Mouse (Mus musculus): Measurements from ENCODE around the gene Gba. TPM values are rescaled to one million over a fixed set of nuclear protein-coding genes. Genes with fewer than 3 reads are reported as not detected.

Gba gene
- total and polyA plus RNA-seq, 3 experiments, result 49.1 to 55.0 TPM; not detected in 1

GRCm38 (mm10) chr3:89225918-89226317 lies 23.2 kb downstream of the Gba start:
- H3K9me3 ChIP-seq (replicated peaks; ENCODE audit: insufficient read depth, low read length), result no peaks in the 10 kb centered on the region
- TF ChIP-seq RCOR1 (IDR thresholded peaks at IDR 0.05; ENCODE audit: low read depth, low read length) (no peak), HCFC1 (IDR thresholded peaks at IDR 0.05; ENCODE audit: low read depth, low read length) (no peak)
- H3K36me3 ChIP-seq (ENCODE audit: control insufficient read depth in 1 of 2, insufficient read depth in 2 of 2, low read length in 2 of 2), result peaks cover 0 to 2% of the 10 kb centered on the region in 2 experiments; a peak in 1 of 4 replicates
- DNase-seq (ENCODE audit: low read depth, low spot score), result no peak
- H3K27ac ChIP-seq (ENCODE audit: control insufficient read depth, low read depth, low read length), result no peak overlapping the region
- H3K9ac ChIP-seq (ENCODE audit: control insufficient read depth, low read depth, low read length, poor library complexity, severe bottlenecking), result no peak overlapping the region
- peaks cover 2 to 8% of the 10 kb centered on the region in 2 experiments; a peak in 3 of 4 replicates for H3K4me1 ChIP-seq (ENCODE audit: control insufficient read depth in 1 of 2, insufficient read depth in 2 of 2, low read length in 2 of 2)
- no peak overlapping the region for H3K4me3 ChIP-seq (ENCODE audit: control insufficient read depth in 1 of 2, insufficient read depth in 1 of 2, low read depth in 2 of 2, low read length in 2 of 2)
- no peaks in the 10 kb centered on the region for H3K27me3 ChIP-seq (ENCODE audit: control insufficient read depth in 1 of 2, insufficient read depth in 2 of 2, low read length in 2 of 2)
- no peaks in the 10 kb centered on the region for H3K79me2 ChIP-seq (ENCODE audit: control insufficient read depth, insufficient read depth, low read length, poor library complexity)

- H3K4me1 ChIP-seq (ENCODE audit: control insufficient read depth in 1 of 2, insufficient read depth in 2 of 2, low read length in 2 of 2), result peaks cover 2 to 8% of the 10 kb centered on the region in 2 experiments; a peak in 3 of 4 replicates
- no peaks in the 10 kb centered on the region for H3K9me3 ChIP-seq (replicated peaks; ENCODE audit: insufficient read depth, low read length)
- no peaks in the 10 kb centered on the region for H3K27me3 ChIP-seq (ENCODE audit: control insufficient read depth in 1 of 2, insufficient read depth in 2 of 2, low read length in 2 of 2)
- no peak overlapping the region for H3K4me3 ChIP-seq (ENCODE audit: control insufficient read depth in 1 of 2, insufficient read depth in 1 of 2, low read depth in 2 of 2, low read length in 2 of 2)
- no peaks in the 10 kb centered on the region for H3K79me2 ChIP-seq (ENCODE audit: control insufficient read depth, insufficient read depth, low read length, poor library complexity)
- no peak for TF ChIP-seq TBP (IDR thresholded peaks at IDR 0.05; ENCODE audit: low read depth, low read length)
- no peak for TF ChIP-seq POLR2AphosphoS5 (IDR thresholded peaks at IDR 0.05; ENCODE audit: borderline replicate concordance, low read depth, low read length)
- H3K9ac ChIP-seq (ENCODE audit: control insufficient read depth, low read depth, low read length, poor library complexity, severe bottlenecking), result no peak overlapping the region
- no peak overlapping the region for H3K27ac ChIP-seq (ENCODE audit: control insufficient read depth, low read depth, low read length)
- peaks cover 0 to 2% of the 10 kb centered on the region in 2 experiments; a peak in 1 of 4 replicates for H3K36me3 ChIP-seq (ENCODE audit: control insufficient read depth in 1 of 2, insufficient read depth in 2 of 2, low read length in 2 of 2)
- DNase-seq (ENCODE audit: low read depth, low spot score), result no peak
Observed at GRCm38 (mm10) chr3:89226361-89226760, 23.6 kb downstream of the Gba start.

- DNase-seq (ENCODE audit: low read depth, low spot score), result no peak
- TF ChIP-seq GATA1 (IDR thresholded peaks at IDR 0.05; ENCODE audit: low read depth, low read length) (no peak), BHLHE40 (IDR thresholded peaks at IDR 0.05; ENCODE audit: borderline replicate concordance, low read depth, low read length) (no peak), HCFC1 (IDR thresholded peaks at IDR 0.05; ENCODE audit: low read depth, low read length) (no peak), ZMIZ1 (IDR thresholded peaks at IDR 0.05; ENCODE audit: low read depth, low read length) (no peak), TCF12 (IDR thresholded peaks at IDR 0.05; ENCODE audit: low read depth, low read length) (no peak), CTCF (IDR thresholded peaks at IDR 0.05 in 2 of 3, conservative IDR thresholded peaks at IDR 0.05 in 1 of 3; ENCODE audit: control insufficient read depth in 1 of 3, insufficient read depth in 1 of 3, low read depth in 2 of 3, low read length in 3 of 3, poor library complexity in 1 of 3, severe bottlenecking in 1 of 3) (no peak), MAFK (IDR thresholded peaks at IDR 0.05; ENCODE audit: borderline replicate concordance, low read depth, low read length) (no peak), POLR2AphosphoS2 (IDR thresholded peaks at IDR 0.05; ENCODE audit: low read length) (no peak), NRF1 (IDR thresholded peaks at IDR 0.05; ENCODE audit: insufficient read depth, low read depth, low read length, poor library complexity, severe bottlenecking) (no peak)
- Histone ChIP-seq H3K4me3 (ENCODE audit: control insufficient read depth in 1 of 2, insufficient read depth in 1 of 2, low read depth in 2 of 2, low read length in 2 of 2) (peak within 1 kb of the TSS; percentile 65 to 83), H3K27me3 (ENCODE audit: control insufficient read depth in 1 of 2, insufficient read depth in 2 of 2, low read length in 2 of 2) (no peaks in the 10 kb centered on the region), H3K27ac (ENCODE audit: control insufficient read depth, low read depth, low read length) (no peak within 1 kb of the TSS), H3K36me3 (ENCODE audit: control insufficient read depth in 1 of 2, insufficient read depth in 2 of 2, low read length in 2 of 2) (peaks cover 0 to 2% of the 10 kb centered on the region in 2 experiments; a peak in 1 of 4 replicates), H3K9me3 (replicated peaks; ENCODE audit: insufficient read depth, low read length) (no peaks in the 10 kb centered on the region), H3K4me1 (ENCODE audit: control insufficient read depth in 1 of 2, insufficient read depth in 2 of 2, low read length in 2 of 2) (peaks cover 2 to 8% of the 10 kb centered on the region in 2 experiments; a peak in 3 of 4 replicates), H3K79me2 (ENCODE audit: control insufficient read depth, insufficient read depth, low read length, poor library complexity) (no peaks in the 10 kb centered on the region), H3K9ac (ENCODE audit: control insufficient read depth, low read depth, low read length, poor library complexity, severe bottlenecking) (peak within 1 kb of the TSS; percentile 11)
Observed at GRCm38 (mm10) chr3:89226900-89227299, 24.2 kb downstream of the Gba start, which contains the start of gene Mtx1. Gene Mtx1 (minus strand): TSS chr3:89227088.
